Comparison of ENCODE assay signal across 8 mouse cellular contexts in genomic region chr12:59039971-59040844, GRCm38 (mm10). TPM values are rescaled to one million over a fixed set of nuclear protein-coding genes. Genes with fewer than 3 reads are reported as not detected.
DNase-seq lines count a peak whose midpoint lies in the region; ATAC-seq lines count a peak whose summit lies in the region.

No protein-coding gene starts in this region.

- H3K36me3 ChIP-seq in splenic B cell, adult 2 months (ENCODE audit: control insufficient read depth, insufficient read depth, low read length, poor library complexity, severe bottlenecking): peaks cover 13% of the 10 kb centered on the region; the same call in 1 of the 2 replicates

- DNase-seq in CD4-positive, CD25-positive, alpha-beta regulatory T cell, adult 2 months (ENCODE audit: low read depth, low spot score): peak; percentile 51
- peak; percentile 13 to 16 for DNase-seq in heart, postnatal 36 days
- DNase-seq in kidney, postnatal 4 days: peak; percentile 68 to 78
- DNase-seq in mesoderm, embryonic 11.5 days (ENCODE audit: low read depth, low spot score): peak; percentile 85
- DNase-seq in splenic B cell, adult 2 months (ENCODE audit: low read depth, low spot score): peak; percentile 65
- DNase-seq in urinary bladder, adult 2 months (ENCODE audit: low spot score): no peak

- ATAC-seq in activated CD4-positive, CD25-positive, alpha-beta regulatory T cell, adult 4 months: peak; percentile 36
- 0 out of 2 replicates have a peak, but pooled peaks have one; percentile 46 for ATAC-seq in erythroblast, adult 5-6 weeks (replicated peaks; ENCODE audit: low FRiP score, poor library complexity, severe bottlenecking)

- intact Hi-C loops in heart, postnatal 36 days (cut with DNase I): no loop called here

- H3K27me3 ChIP-seq in splenic B cell, adult 2 months (ENCODE audit: control insufficient read depth, insufficient read depth, low read length, poor library complexity, severe bottlenecking): no peaks in the 10 kb centered on the region

RNA-seq across cellular contexts. Expression of gene Trappc6b, which starts 21.1 kb away (rescaled TPM):
- polyA plus RNA-seq in activated CD4-positive, CD25-positive, alpha-beta regulatory T cell, adult 4 months (2017; shearing (Covaris generic)): 10 to 100 TPM; 73.9 to 78.8 TPM
- total RNA-seq in erythroblast, adult 5-6 weeks (2015; ENCODE audit: low replicate concordance): 12.3 and 19.0 TPM in 2 replicates
- total RNA-seq in erythroblast, adult 5-6 weeks (2017; ENCODE audit: low replicate concordance): 29.1 and 35.3 TPM in 2 replicates
- total RNA-seq in heart, postnatal 36 days (2021): 10 to 100 TPM; 72.2 to 74.3 TPM
- polyA plus RNA-seq in urinary bladder, adult 2 months (2012; rRNA removed): 100 and 122 TPM in 2 replicates

RNA-seq across cellular contexts. Expression of gene Pnn, which starts 26.5 kb away (rescaled TPM):
- polyA plus RNA-seq in activated CD4-positive, CD25-positive, alpha-beta regulatory T cell, adult 4 months (2017; shearing (Covaris generic)): 100 to 1,000 TPM in 1 of 2 experiments, 10 to 100 TPM in 1; 86.9 to 124 TPM
- total RNA-seq in erythroblast, adult 5-6 weeks (2015; ENCODE audit: low replicate concordance): 22.3 and 24.5 TPM in 2 replicates
- total RNA-seq in erythroblast, adult 5-6 weeks (2017; ENCODE audit: low replicate concordance): 23.3 and 40.4 TPM in 2 replicates
- total RNA-seq in heart, postnatal 36 days (2021): 10 to 100 TPM; 23.8 to 26.3 TPM
- 52.1 and 60.8 TPM in 2 replicates for polyA plus RNA-seq in urinary bladder, adult 2 months (2012; rRNA removed)

RNA-seq across cellular contexts. Expression of gene Gemin2, which starts 27.0 kb away (rescaled TPM):
- 10 to 100 TPM; 34.5 to 35.6 TPM for polyA plus RNA-seq in activated CD4-positive, CD25-positive, alpha-beta regulatory T cell, adult 4 months (2017; shearing (Covaris generic))
- total RNA-seq in erythroblast, adult 5-6 weeks (2015; ENCODE audit: low replicate concordance): 8.4 and 12.3 TPM in 2 replicates
- total RNA-seq in erythroblast, adult 5-6 weeks (2017; ENCODE audit: low replicate concordance): 3.2 and 9.5 TPM in 2 replicates
- 1 to 10 TPM; 6.2 to 6.5 TPM for total RNA-seq in heart, postnatal 36 days (2021)
- polyA plus RNA-seq in urinary bladder, adult 2 months (2012; rRNA removed): 7.7 and 8.5 TPM in 2 replicates

RNA-seq across cellular contexts. Expression of gene Sec23a, which starts 28.4 kb away (rescaled TPM):
- 10 to 100 TPM; 25.6 to 30.2 TPM for polyA plus RNA-seq in activated CD4-positive, CD25-positive, alpha-beta regulatory T cell, adult 4 months (2017; shearing (Covaris generic))
- 18.6 and 22.2 TPM in 2 replicates for total RNA-seq in erythroblast, adult 5-6 weeks (2015; ENCODE audit: low replicate concordance)
- total RNA-seq in erythroblast, adult 5-6 weeks (2017; ENCODE audit: low replicate concordance): 19.2 and 21.2 TPM in 2 replicates
- total RNA-seq in heart, postnatal 36 days (2021): 10 to 100 TPM; 42.5 to 43.8 TPM
- polyA plus RNA-seq in urinary bladder, adult 2 months (2012; rRNA removed): 38.8 and 41.9 TPM in 2 replicates

RNA-seq across cellular contexts. Expression of gene Mia2, which starts 55.4 kb away (rescaled TPM):
- 10 to 100 TPM; 24.9 to 32.7 TPM for polyA plus RNA-seq in activated CD4-positive, CD25-positive, alpha-beta regulatory T cell, adult 4 months (2017; shearing (Covaris generic))
- total RNA-seq in erythroblast, adult 5-6 weeks (2015; ENCODE audit: low replicate concordance): 40.5 and 54.1 TPM in 2 replicates
- 66.7 and 125 TPM in 2 replicates for total RNA-seq in erythroblast, adult 5-6 weeks (2017; ENCODE audit: low replicate concordance)
- total RNA-seq in heart, postnatal 36 days (2021): 100 to 1,000 TPM; 104 to 112 TPM
- 58.4 and 62.9 TPM in 2 replicates for polyA plus RNA-seq in urinary bladder, adult 2 months (2012; rRNA removed)
